Mouse (Mus musculus): Measurements from ENCODE around the gene Mepe. TPM values are rescaled to one million over a fixed set of nuclear protein-coding genes. Genes with fewer than 3 reads are reported as not detected.

The Mepe gene
- not detected in 2 replicates for polyA plus RNA-seq (2015; fragmentation: Nextera tagmentation; extraction: Ambion mirVana)

DNA sequence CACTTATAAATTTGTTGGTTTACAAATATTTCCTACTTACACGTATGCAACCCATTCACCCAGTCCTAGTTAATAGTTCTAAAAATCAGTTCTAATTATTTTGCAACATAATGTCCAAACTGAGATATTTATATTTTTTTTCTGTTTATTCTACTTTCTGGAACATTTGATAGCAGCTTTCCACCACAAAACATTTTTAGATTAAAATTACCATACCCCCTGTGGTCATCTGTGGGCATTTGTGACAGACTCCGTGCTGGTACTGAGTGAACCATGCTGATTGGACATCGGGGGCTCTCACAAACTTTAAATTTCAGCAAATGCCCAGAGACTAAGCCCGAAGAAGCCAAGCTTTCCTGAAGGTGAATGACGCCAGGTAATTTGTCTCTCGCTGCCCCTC is at the start of gene Mepe:
TSS of gene Mepe (plus strand) at position 301 of the 400 bp plus-strand sequence.
- Histone ChIP-seq H3K27me3 (replicated peaks; ENCODE audit: control insufficient read depth, insufficient read depth, low read length) (no peaks in the 10 kb centered on the region), H3K9me3 (ENCODE audit: control insufficient read depth, low read length) (no peaks in the 10 kb centered on the region), H3K36me3 (ENCODE audit: control insufficient read depth, insufficient read depth, low read length) (no peaks in the 10 kb centered on the region), H3K9ac (ENCODE audit: low read depth, low read length) (no peak within 1 kb of the TSS), H3K4me2 (ENCODE audit: low read depth, low read length) (no peak within 1 kb of the TSS), H3K4me1 (ENCODE audit: control insufficient read depth, insufficient read depth, low read length) (no peaks in the 10 kb centered on the region), H3K27ac (ENCODE audit: low read length) (no peak within 1 kb of the TSS), H3K4me3 (ENCODE audit: low read length) (no peak within 1 kb of the TSS)
- WGBS = 87% methylated on average over 6 of the region's 6 CpGs
- no peak for ATAC-seq

DNA sequence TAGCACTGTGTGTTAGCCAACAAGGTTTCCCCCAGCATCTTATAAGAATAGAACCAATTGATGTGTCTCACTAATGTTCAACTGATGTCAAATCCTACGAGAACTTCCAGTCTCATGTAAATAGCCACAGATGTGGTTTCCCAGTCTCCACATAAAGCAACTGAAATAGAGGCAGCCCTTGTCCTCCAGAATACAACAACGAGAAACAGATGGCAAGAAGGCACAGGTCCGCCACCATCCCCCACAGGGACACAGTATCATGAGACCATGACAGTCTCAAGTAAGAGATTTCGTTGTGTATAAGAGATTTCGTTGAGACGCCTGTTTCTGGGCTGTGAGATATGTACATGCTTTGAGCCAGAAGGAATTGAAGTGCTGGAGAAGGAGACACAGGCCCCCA is 30.9 kb upstream of the Mepe start:
- H3K4me3 ChIP-seq (ENCODE audit: low read length) = no peak overlapping the region
- H3K9ac ChIP-seq (ENCODE audit: low read depth, low read length) = no peak overlapping the region
- no peaks in the 10 kb centered on the region for H3K4me1 ChIP-seq (ENCODE audit: control insufficient read depth, insufficient read depth, low read length)
- H3K9me3 ChIP-seq (ENCODE audit: control insufficient read depth, low read length) = no peaks in the 10 kb centered on the region
- no peak for ATAC-seq
- H3K27ac ChIP-seq (ENCODE audit: low read length) = no peak overlapping the region
- H3K27me3 ChIP-seq (replicated peaks; ENCODE audit: control insufficient read depth, insufficient read depth, low read length) = no peaks in the 10 kb centered on the region
- WGBS = 77% methylated on average over 6 of the region's 6 CpGs
- H3K36me3 ChIP-seq (ENCODE audit: control insufficient read depth, insufficient read depth, low read length) = no peaks in the 10 kb centered on the region
- no peak overlapping the region for H3K4me2 ChIP-seq (ENCODE audit: low read depth, low read length)

DNA sequence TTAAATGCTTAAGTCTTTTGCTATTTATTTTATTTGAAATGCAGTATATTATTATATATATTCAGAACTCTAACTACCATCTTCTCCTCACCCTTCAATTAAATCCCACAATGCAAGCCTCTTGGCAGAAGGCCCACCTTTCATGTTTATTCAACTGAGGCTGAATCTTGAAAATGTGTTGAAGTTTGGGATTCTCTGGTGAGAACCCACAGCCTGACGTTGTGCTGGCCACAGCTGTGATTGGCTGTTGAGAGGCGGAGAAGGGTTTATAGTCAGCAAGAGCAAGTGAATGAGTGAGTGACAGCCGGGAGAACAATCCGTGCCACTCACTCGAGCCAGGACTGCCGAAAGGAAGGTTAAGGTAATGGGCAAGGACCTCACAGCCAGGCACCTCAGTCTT is 26.1 kb upstream of the Mepe start, which contains the start of gene Ibsp:
TSS of gene Ibsp (plus strand) at position 178 of the 400 bp plus-strand sequence.
- Histone ChIP-seq H3K36me3 (ENCODE audit: control insufficient read depth, insufficient read depth, low read length) (no peaks in the 10 kb centered on the region), H3K9ac (ENCODE audit: low read depth, low read length) (no peak within 1 kb of the TSS), H3K27me3 (replicated peaks; ENCODE audit: control insufficient read depth, insufficient read depth, low read length) (no peaks in the 10 kb centered on the region), H3K4me2 (ENCODE audit: low read depth, low read length) (no peak within 1 kb of the TSS), H3K9me3 (ENCODE audit: control insufficient read depth, low read length) (no peaks in the 10 kb centered on the region), H3K27ac (ENCODE audit: low read length) (no peak within 1 kb of the TSS), H3K4me3 (ENCODE audit: low read length) (no peak within 1 kb of the TSS), H3K4me1 (ENCODE audit: control insufficient read depth, insufficient read depth, low read length) (no peaks in the 10 kb centered on the region)
- no peak for ATAC-seq
- 63% methylated on average over 6 of the region's 6 CpGs for WGBS

DNA sequence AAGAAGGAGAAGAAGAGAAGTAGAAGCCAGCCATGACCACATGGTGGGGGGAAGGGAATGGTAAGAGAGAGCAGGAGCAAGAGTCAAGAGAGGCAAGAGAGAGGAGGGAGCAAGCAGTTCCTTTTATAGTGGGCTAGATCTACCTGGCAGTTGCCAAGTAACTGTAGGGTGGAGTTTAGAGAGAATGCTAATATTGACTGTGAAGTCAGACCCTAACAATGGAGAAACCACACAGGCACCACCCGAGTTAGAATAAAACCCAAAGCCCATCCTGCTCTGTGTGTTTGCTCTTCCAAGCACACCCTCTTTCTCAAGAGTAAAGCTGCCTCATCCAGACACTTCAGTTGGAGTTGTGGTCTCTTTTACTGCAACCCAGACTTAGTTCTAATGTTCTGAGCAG is 11.1 kb upstream of the Mepe start:
- Histone ChIP-seq H3K4me2 (ENCODE audit: low read depth, low read length) (no peak overlapping the region), H3K4me3 (ENCODE audit: low read length) (no peak overlapping the region), H3K27me3 (replicated peaks; ENCODE audit: control insufficient read depth, insufficient read depth, low read length) (no peaks in the 10 kb centered on the region), H3K9ac (ENCODE audit: low read depth, low read length) (no peak overlapping the region), H3K36me3 (ENCODE audit: control insufficient read depth, insufficient read depth, low read length) (no peaks in the 10 kb centered on the region), H3K4me1 (ENCODE audit: control insufficient read depth, insufficient read depth, low read length) (no peaks in the 10 kb centered on the region), H3K9me3 (ENCODE audit: control insufficient read depth, low read length) (no peaks in the 10 kb centered on the region), H3K27ac (ENCODE audit: low read length) (no peak overlapping the region)
- 64% methylated on average over 1 of the region's 1 CpGs for WGBS
- no peak for ATAC-seq

DNA sequence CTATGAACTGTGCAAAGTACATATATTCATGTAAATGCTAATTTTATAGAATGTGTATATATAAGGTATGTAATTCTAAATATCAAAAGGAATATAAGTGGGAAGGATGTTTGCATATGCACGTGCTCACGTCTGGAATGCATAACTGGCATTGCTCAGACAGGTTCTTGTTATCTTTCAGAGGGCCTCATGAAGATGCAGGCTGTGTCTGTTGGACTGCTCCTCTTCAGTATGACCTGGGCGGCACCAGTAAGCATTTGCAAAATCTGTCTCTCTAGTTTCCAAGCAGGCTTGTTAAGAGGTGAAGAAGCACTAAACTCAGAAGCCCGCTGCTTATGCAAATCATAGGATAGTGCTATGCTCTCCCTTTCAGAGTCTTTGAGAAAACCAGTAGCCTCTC is 1.8 kb downstream of the Mepe start:
- Histone ChIP-seq H3K4me3 (ENCODE audit: low read length) (no peak overlapping the region), H3K9ac (ENCODE audit: low read depth, low read length) (no peak overlapping the region), H3K36me3 (ENCODE audit: control insufficient read depth, insufficient read depth, low read length) (no peaks in the 10 kb centered on the region), H3K27ac (ENCODE audit: low read length) (no peak overlapping the region), H3K27me3 (replicated peaks; ENCODE audit: control insufficient read depth, insufficient read depth, low read length) (no peaks in the 10 kb centered on the region), H3K9me3 (ENCODE audit: control insufficient read depth, low read length) (no peaks in the 10 kb centered on the region), H3K4me2 (ENCODE audit: low read depth, low read length) (no peak overlapping the region), H3K4me1 (ENCODE audit: control insufficient read depth, insufficient read depth, low read length) (no peaks in the 10 kb centered on the region)
- ATAC-seq = no peak
- WGBS = 71% methylated on average over 4 of the region's 4 CpGs

DNA sequence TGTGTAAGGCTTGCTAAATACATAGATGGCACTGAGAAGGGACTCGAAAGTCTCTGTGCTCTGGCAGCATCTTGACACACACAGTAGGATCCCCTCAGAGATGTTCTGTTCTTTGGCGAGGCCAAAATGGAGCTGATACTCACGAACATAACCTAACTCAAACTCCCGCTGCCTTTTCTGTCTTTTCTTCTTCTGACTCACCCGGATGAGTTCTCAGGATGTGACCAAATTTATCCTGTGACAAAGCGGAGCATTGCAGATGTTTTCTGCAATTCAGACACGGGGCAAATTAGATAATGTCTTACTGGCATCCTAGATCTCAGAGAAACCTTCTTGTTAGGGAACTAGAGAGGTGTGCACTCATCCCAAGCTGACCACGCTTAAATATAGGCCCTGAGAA is 2.3 kb downstream of the Mepe start:
- Histone ChIP-seq H3K4me1 (ENCODE audit: control insufficient read depth, insufficient read depth, low read length) (no peaks in the 10 kb centered on the region), H3K27ac (ENCODE audit: low read length) (no peak overlapping the region), H3K4me3 (ENCODE audit: low read length) (no peak overlapping the region), H3K27me3 (replicated peaks; ENCODE audit: control insufficient read depth, insufficient read depth, low read length) (no peaks in the 10 kb centered on the region), H3K36me3 (ENCODE audit: control insufficient read depth, insufficient read depth, low read length) (no peaks in the 10 kb centered on the region), H3K9ac (ENCODE audit: low read depth, low read length) (no peak overlapping the region), H3K4me2 (ENCODE audit: low read depth, low read length) (no peak overlapping the region), H3K9me3 (ENCODE audit: control insufficient read depth, low read length) (no peaks in the 10 kb centered on the region)
- WGBS = 81% methylated on average over 8 of the region's 8 CpGs
- no peak for ATAC-seq

DNA sequence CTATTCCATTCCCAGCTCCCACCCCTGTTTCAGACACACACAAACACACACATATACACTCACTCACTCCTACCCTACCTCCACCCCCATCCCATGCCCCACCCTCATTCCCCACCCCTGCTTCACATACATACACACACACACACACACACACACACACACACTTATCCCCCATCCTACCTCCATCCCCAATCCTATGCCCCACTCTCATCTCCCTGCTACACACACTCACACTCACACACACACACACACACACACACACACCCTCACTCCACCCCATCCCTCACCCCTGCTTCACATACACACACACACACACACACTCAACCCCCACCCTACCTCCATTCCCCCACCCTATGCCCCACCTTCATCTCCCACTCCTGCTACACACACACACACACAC is 2.7 kb downstream of the Mepe start:
- ATAC-seq = no peak
- no peaks in the 10 kb centered on the region for H3K27me3 ChIP-seq (replicated peaks; ENCODE audit: control insufficient read depth, insufficient read depth, low read length)
- no peak overlapping the region for H3K4me2 ChIP-seq (ENCODE audit: low read depth, low read length)
- H3K36me3 ChIP-seq (ENCODE audit: control insufficient read depth, insufficient read depth, low read length) = no peaks in the 10 kb centered on the region
- no peaks in the 10 kb centered on the region for H3K4me1 ChIP-seq (ENCODE audit: control insufficient read depth, insufficient read depth, low read length)
- H3K4me3 ChIP-seq (ENCODE audit: low read length) = no peak overlapping the region
- H3K9ac ChIP-seq (ENCODE audit: low read depth, low read length) = no peak overlapping the region
- H3K27ac ChIP-seq (ENCODE audit: low read length) = no peak overlapping the region
- H3K9me3 ChIP-seq (ENCODE audit: control insufficient read depth, low read length) = no peaks in the 10 kb centered on the region

DNA sequence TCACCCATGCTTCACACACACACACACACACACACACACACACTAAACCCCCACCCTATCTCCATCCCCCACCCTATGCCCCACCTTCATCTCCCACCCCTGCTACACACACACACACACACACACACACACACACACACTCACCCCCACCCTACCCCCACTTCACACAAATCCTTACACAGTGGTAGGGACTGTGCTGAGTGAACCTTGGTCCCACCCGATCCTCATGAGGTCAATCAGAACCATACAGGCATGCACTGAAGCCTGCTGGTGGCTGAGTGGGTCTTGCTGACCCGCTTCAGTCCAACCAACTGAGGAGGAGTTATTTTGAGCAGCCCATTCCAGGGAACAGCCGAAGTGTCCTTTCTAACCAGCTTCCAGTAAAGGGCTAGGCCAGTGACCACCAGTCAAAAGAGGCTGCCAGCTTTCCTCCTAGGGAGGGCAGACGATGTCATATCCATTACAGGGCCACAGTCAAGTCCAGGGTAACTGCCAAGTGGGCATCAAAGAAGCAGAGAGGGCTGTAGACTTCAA is 3.3 kb downstream of the Mepe start:
- no peak overlapping the region for H3K27ac ChIP-seq (ENCODE audit: low read length)
- no peaks in the 10 kb centered on the region for H3K36me3 ChIP-seq (ENCODE audit: control insufficient read depth, insufficient read depth, low read length)
- H3K9ac ChIP-seq (ENCODE audit: low read depth, low read length) = no peak overlapping the region
- no peak overlapping the region for H3K4me3 ChIP-seq (ENCODE audit: low read length)
- no peak for ATAC-seq
- H3K27me3 ChIP-seq (replicated peaks; ENCODE audit: control insufficient read depth, insufficient read depth, low read length) = no peaks in the 10 kb centered on the region
- H3K4me1 ChIP-seq (ENCODE audit: control insufficient read depth, insufficient read depth, low read length) = no peaks in the 10 kb centered on the region
- WGBS = 85% methylated on average over 4 of the region's 4 CpGs
- H3K9me3 ChIP-seq (ENCODE audit: control insufficient read depth, low read length) = no peaks in the 10 kb centered on the region
- H3K4me2 ChIP-seq (ENCODE audit: low read depth, low read length) = no peak overlapping the region

DNA sequence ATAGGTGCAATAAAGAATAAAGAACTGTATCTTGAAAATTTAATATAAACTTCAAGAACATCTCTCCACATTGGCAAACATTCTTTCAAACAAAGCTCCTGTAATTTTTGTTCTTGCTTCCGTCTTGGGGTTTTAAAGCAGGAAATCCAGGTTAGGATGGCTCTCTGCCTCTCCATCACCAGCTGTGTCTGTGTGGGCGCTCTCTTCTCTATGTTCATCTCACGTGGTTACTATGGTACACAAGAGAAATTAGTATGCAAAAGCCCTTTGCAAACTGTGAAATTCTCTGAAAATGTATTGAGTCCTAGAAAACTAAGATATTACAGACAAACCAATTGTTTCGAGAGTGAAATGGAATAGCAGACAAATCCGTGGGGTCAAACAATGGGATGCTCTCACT is 4.3 kb downstream of the Mepe start:
- Histone ChIP-seq H3K36me3 (ENCODE audit: control insufficient read depth, insufficient read depth, low read length) (no peaks in the 10 kb centered on the region), H3K9ac (ENCODE audit: low read depth, low read length) (no peak overlapping the region), H3K27me3 (replicated peaks; ENCODE audit: control insufficient read depth, insufficient read depth, low read length) (no peaks in the 10 kb centered on the region), H3K4me3 (ENCODE audit: low read length) (no peak overlapping the region), H3K4me1 (ENCODE audit: control insufficient read depth, insufficient read depth, low read length) (no peaks in the 10 kb centered on the region), H3K9me3 (ENCODE audit: control insufficient read depth, low read length) (no peaks in the 10 kb centered on the region), H3K27ac (ENCODE audit: low read length) (no peak overlapping the region), H3K4me2 (ENCODE audit: low read depth, low read length) (no peak overlapping the region)
- 68% methylated on average over 5 of the region's 5 CpGs for WGBS
- no peak for ATAC-seq

DNA sequence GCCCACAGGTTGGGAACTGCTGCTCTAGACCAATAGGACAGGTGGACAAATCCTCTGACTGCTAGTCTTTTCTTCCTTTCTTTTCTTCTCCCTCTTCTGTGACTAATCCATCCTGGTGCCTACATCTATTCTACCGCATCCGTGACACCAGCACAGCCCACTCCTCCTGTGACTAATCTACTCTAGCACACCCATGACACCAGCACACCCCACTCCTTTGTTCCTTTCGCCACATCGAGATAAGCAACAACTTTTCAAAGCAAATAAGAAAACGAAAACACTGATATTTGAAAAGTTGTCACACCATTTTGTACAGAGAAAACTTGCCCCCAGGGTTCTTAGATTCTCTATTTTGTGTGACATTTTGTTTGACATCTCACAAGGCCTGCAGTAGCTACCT is 5.0 kb downstream of the Mepe start:
- Histone ChIP-seq H3K4me3 (ENCODE audit: low read length) (no peak overlapping the region), H3K9me3 (ENCODE audit: control insufficient read depth, low read length) (no peaks in the 10 kb centered on the region), H3K36me3 (ENCODE audit: control insufficient read depth, insufficient read depth, low read length) (no peaks in the 10 kb centered on the region), H3K4me2 (ENCODE audit: low read depth, low read length) (no peak overlapping the region), H3K4me1 (ENCODE audit: control insufficient read depth, insufficient read depth, low read length) (no peaks in the 10 kb centered on the region), H3K27ac (ENCODE audit: low read length) (no peak overlapping the region), H3K27me3 (replicated peaks; ENCODE audit: control insufficient read depth, insufficient read depth, low read length) (no peaks in the 10 kb centered on the region), H3K9ac (ENCODE audit: low read depth, low read length) (no peak overlapping the region)
- 72% methylated on average over 5 of the region's 5 CpGs for WGBS
- no peak for ATAC-seq

Data from intestine, embryonic 16.5 days (tissue).